26 mouse cellular contexts compared by ENCODE assay signal in the genomic region with DNA sequence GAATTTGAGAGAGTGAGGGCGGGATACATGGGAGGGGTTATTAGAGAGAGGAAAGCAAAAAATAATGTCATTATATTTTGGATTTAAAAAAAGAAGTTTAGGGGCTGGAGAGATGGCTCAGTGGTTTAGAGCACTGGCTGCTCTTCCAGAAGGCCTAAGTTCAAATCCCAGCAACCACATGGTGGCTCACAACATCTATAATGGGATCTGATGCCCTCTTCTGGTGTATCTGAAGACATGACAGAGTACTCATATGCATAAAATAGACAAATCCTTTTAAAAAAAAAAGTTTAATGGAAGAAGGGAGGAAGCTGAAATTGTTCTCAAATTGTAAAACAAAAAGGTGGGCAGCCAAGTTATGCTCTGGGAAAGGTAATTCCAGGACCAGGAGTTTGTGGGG. TPM values are rescaled to one million over a fixed set of nuclear protein-coding genes. Genes with fewer than 3 reads are reported as not detected.
A peak's percentile ranks its signal among the peaks of the same experiment; 100 is the strongest.
DNase-seq lines count a peak whose midpoint lies in the region; ATAC-seq and TF ChIP-seq lines count a peak whose summit lies in the region.
"Had no signal": no experiment of that assay in that cellular context is flagged by ENCODE, and none has a peak within 500 bp of the region (broad histone marks: within the 10 kb centered on the region; RNA-seq: fewer than 3 reads in every experiment).

No protein-coding gene starts in this region.

- H3K36me3 ChIP-seq in kidney, postnatal 0 days (ENCODE audit: insufficient read depth, low read length) = no peaks in the 10 kb centered on the region
- H3K36me3 ChIP-seq in kidney, adult 2 months (ENCODE audit: control insufficient read depth, insufficient read depth, low read length) = no peaks in the 10 kb centered on the region
- H3K36me3 ChIP-seq in lung, embryonic 14.5 days (ENCODE audit: insufficient read depth) = no peaks in the 10 kb centered on the region
- H3K36me3 ChIP-seq in forebrain, embryonic 13.5 days (ENCODE audit: poor library complexity, severe bottlenecking) = no peaks in the 10 kb centered on the region
- H3K36me3 ChIP-seq: embryonic facial prominence, embryonic 13.5 days; forebrain, embryonic 10.5 days; G1E; hindbrain, embryonic 13.5 days; limb, embryonic 15.5 days; midbrain, embryonic 12.5 days had no signal

- no peak for DNase-seq in gastrocnemius, adult 2 months
- no peak for DNase-seq in gastrocnemius, adult 18-20 months (ENCODE audit: low spot score)
- no peak for DNase-seq in kidney, postnatal 0 days (ENCODE audit: low spot score)
- DNase-seq in kidney, adult 2 months = no peak
- no peak for DNase-seq in lung, embryonic 14.5 days
- no peak for DNase-seq in lung, postnatal 4 days
- no peak for DNase-seq in Patski (ENCODE audit: low read depth, low spot score)
- DNase-seq: adrenal gland, postnatal 25 days; cerebellum, adult 11-12 months; cerebellum, adult 9-11 months; gastrocnemius, postnatal 10 days; heart, postnatal 4 days; kidney, adult 9 months; kidney, postnatal 14 days; left cerebral cortex, postnatal 4 days; lung, postnatal 14 days had no signal

- 97% methylated on average over 1 of the region's 1 CpGs for WGBS in kidney, postnatal 0 days
- WGBS in kidney, adult 2 months = 95% methylated on average over 1 of the region's 1 CpGs
- WGBS in lung, embryonic 14.5 days = 97% methylated on average over 1 of the region's 1 CpGs
- WGBS in forebrain, embryonic 13.5 days = 87% methylated on average over 1 of the region's 1 CpGs

- no peak for ATAC-seq in kidney, postnatal 0 days (replicated peaks; ENCODE audit: low FRiP score, low read depth)
- ATAC-seq in lung, embryonic 14.5 days (ENCODE audit: insufficient read depth) = no peak
- ATAC-seq in Patski = no peak
- no peak for ATAC-seq in forebrain, embryonic 13.5 days
- ATAC-seq: forebrain, embryonic 16.5 days had no signal

- H3K9me3 ChIP-seq in kidney, postnatal 0 days (replicated peaks; ENCODE audit: low read length) = no peaks in the 10 kb centered on the region
- no peaks in the 10 kb centered on the region for H3K9me3 ChIP-seq in lung, embryonic 14.5 days (ENCODE audit: low read depth, low read length)
- no peaks in the 10 kb centered on the region for H3K9me3 ChIP-seq in forebrain, embryonic 13.5 days (replicated peaks)
- H3K9me3 ChIP-seq: embryonic facial prominence, embryonic 13.5 days; heart, embryonic 15.5 days; hindbrain, embryonic 13.5 days; limb, embryonic 15.5 days; midbrain, embryonic 12.5 days had no signal

- in situ Hi-C loops in Patski (cut with MboI; ENCODE audit: low pct_unique_long_range_greater_than_20kb) = no loop called here

- H3K9ac ChIP-seq in kidney, postnatal 0 days (ENCODE audit: low read depth, low read length) = no peak overlapping the region
- no peak overlapping the region for H3K9ac ChIP-seq in lung, embryonic 14.5 days
- H3K9ac ChIP-seq in forebrain, embryonic 13.5 days = no peak overlapping the region
- H3K9ac ChIP-seq: embryonic facial prominence, embryonic 13.5 days; heart, embryonic 15.5 days; hindbrain, embryonic 13.5 days; limb, embryonic 15.5 days; midbrain, embryonic 12.5 days had no signal

- no peak overlapping the region for H3K4me2 ChIP-seq in kidney, postnatal 0 days (ENCODE audit: low read length)
- no peak overlapping the region for H3K4me2 ChIP-seq in lung, embryonic 14.5 days
- H3K4me2 ChIP-seq in forebrain, embryonic 13.5 days = no peak overlapping the region
- H3K4me2 ChIP-seq: embryonic facial prominence, embryonic 13.5 days; heart, embryonic 15.5 days; hindbrain, embryonic 13.5 days; limb, embryonic 15.5 days; midbrain, embryonic 12.5 days had no signal

- no peak overlapping the region for H3K4me3 ChIP-seq in gastrocnemius, adult 2 months
- no peak overlapping the region for H3K4me3 ChIP-seq in kidney, postnatal 0 days (replicated peaks; ENCODE audit: low read depth, low read length)
- H3K4me3 ChIP-seq in kidney, adult 2 months (ENCODE audit: insufficient read depth, low read depth, low read length) = no peak overlapping the region
- no peak overlapping the region for H3K4me3 ChIP-seq in lung, embryonic 14.5 days (ENCODE audit: low read depth, low read length)
- no peak overlapping the region for H3K4me3 ChIP-seq in forebrain, embryonic 13.5 days
- H3K4me3 ChIP-seq: embryonic facial prominence, embryonic 13.5 days; forebrain, embryonic 10.5 days; heart, embryonic 15.5 days; hindbrain, embryonic 13.5 days; limb, embryonic 15.5 days; midbrain, embryonic 12.5 days had no signal

- intact Hi-C loops in gastrocnemius, adult 2 months (cut with DNase I) = no loop called here

- H3K4me1 ChIP-seq in kidney, postnatal 0 days (replicated peaks; ENCODE audit: insufficient read depth, low read length) = 0 out of 2 replicates have a peak, but pooled peaks cover 6% of the 10 kb centered on the region
- H3K4me1 ChIP-seq in kidney, adult 2 months (ENCODE audit: control insufficient read depth, insufficient read depth, low read length) = no peaks in the 10 kb centered on the region; the same call in 1 of the 2 replicates
- H3K4me1 ChIP-seq in lung, embryonic 14.5 days (ENCODE audit: insufficient read depth) = 0 out of 2 replicates have a peak, but pooled peaks cover 5% of the 10 kb centered on the region
- peaks cover 13% of the 10 kb centered on the region; the same call in 1 of the 2 replicates for H3K4me1 ChIP-seq in forebrain, embryonic 13.5 days
- H3K4me1 ChIP-seq: forebrain, embryonic 10.5 days; limb, embryonic 15.5 days had no signal

- peak; percentile 50 for TF ChIP-seq CTCF in gastrocnemius, adult 2 months (IDR thresholded peaks at IDR 0.05)
- peak; percentile 38; the same call in 1 of the 2 replicates for TF ChIP-seq CTCF in kidney, postnatal 0 days (IDR thresholded peaks at IDR 0.05; ENCODE audit: low read depth)
- no peak for TF ChIP-seq CTCF in kidney, adult 2 months (conservative IDR thresholded peaks at IDR 0.05; ENCODE audit: insufficient read depth, insufficient read length, low read depth, low read length)
- 0 out of 2 replicates have a peak, but pooled peaks have one; percentile 1 for TF ChIP-seq CTCF in lung, embryonic 14.5 days (IDR thresholded peaks at IDR 0.05; ENCODE audit: low read depth)
- TF ChIP-seq CTCF in Patski (IDR thresholded peaks at IDR 0.05) = peak; percentile 48

- no peaks in the 10 kb centered on the region for H3K27me3 ChIP-seq in kidney, postnatal 0 days (ENCODE audit: insufficient read depth, low read length)
- no peaks in the 10 kb centered on the region for H3K27me3 ChIP-seq in kidney, adult 2 months (replicated peaks; ENCODE audit: control insufficient read depth, insufficient read depth, low read length)
- H3K27me3 ChIP-seq in lung, embryonic 14.5 days (ENCODE audit: insufficient read depth, low read length) = no peaks in the 10 kb centered on the region
- H3K27me3 ChIP-seq in Patski = no peaks in the 10 kb centered on the region
- H3K27me3 ChIP-seq in forebrain, embryonic 13.5 days = peaks cover 4% of the 10 kb centered on the region; the same call in 1 of the 2 replicates
- H3K27me3 ChIP-seq: embryonic facial prominence, embryonic 13.5 days; heart, embryonic 15.5 days; hindbrain, embryonic 13.5 days; limb, embryonic 15.5 days; midbrain, embryonic 12.5 days had no signal

- TF ChIP-seq POLR2A in kidney, adult 2 months (IDR thresholded peaks at IDR 0.05; ENCODE audit: low read depth, low read length) = no peak

- CTCF ChIA-PET in Patski (lab: Charles Lee) = interaction anchor here (1.7 kb wide), 1 partner anchor 9 kb away, joined by 4 read pairs; no protein-coding TSS in a partner anchor

- H3K27ac ChIP-seq in gastrocnemius, adult 2 months = no peak overlapping the region
- H3K27ac ChIP-seq in kidney, postnatal 0 days = no peak overlapping the region
- H3K27ac ChIP-seq in kidney, adult 2 months (ENCODE audit: insufficient read depth, low read depth, low read length) = no peak overlapping the region
- no peak overlapping the region for H3K27ac ChIP-seq in lung, embryonic 14.5 days (ENCODE audit: low read depth)
- no peak overlapping the region for H3K27ac ChIP-seq in forebrain, embryonic 13.5 days
- H3K27ac ChIP-seq: embryonic facial prominence, embryonic 13.5 days; forebrain, embryonic 10.5 days; heart, embryonic 15.5 days; hindbrain, embryonic 13.5 days; limb, embryonic 15.5 days; midbrain, embryonic 12.5 days had no signal

- POLR2A ChIA-PET in Patski (lab: Charles Lee) = no interaction called here

RNA-seq across cellular contexts. Expression of a gene that starts 10.2 kb away (rescaled TPM):
- 10 to 100 TPM; 40.6 to 44.2 TPM for total RNA-seq in gastrocnemius, adult 2 months (2021)
- 10 to 100 TPM; 38.1 to 48.6 TPM for total RNA-seq in gastrocnemius, adult 18-20 months (2021)
- polyA plus RNA-seq in kidney, postnatal 0 days (2015; fragmentation: Nextera tagmentation; extraction: Ambion mirVana) = 48.0 and 51.8 TPM in 2 replicates
- 55.5 and 57.2 TPM in 2 replicates for polyA plus RNA-seq in kidney, adult 2 months (2012; rRNA removed)
- 33.8 and 36.5 TPM in 2 replicates for polyA plus RNA-seq in lung, embryonic 14.5 days (2014; fragmentation: Nextera tagmentation; extraction: Ambion mirVana)
- 152 TPM for polyA plus RNA-seq in Patski (2021)
- 24.6 and 29.1 TPM in 2 replicates for polyA plus RNA-seq in forebrain, embryonic 13.5 days (2015; fragmentation: Nextera tagmentation; extraction: Ambion mirVana)

RNA-seq across cellular contexts. Expression of a gene that starts 21.1 kb away (rescaled TPM):
- 100 to 1,000 TPM; 133 to 149 TPM for total RNA-seq in gastrocnemius, adult 2 months (2021)
- 100 to 1,000 TPM; 128 to 153 TPM for total RNA-seq in gastrocnemius, adult 18-20 months (2021)
- polyA plus RNA-seq in kidney, postnatal 0 days (2015; fragmentation: Nextera tagmentation; extraction: Ambion mirVana) = 143 and 156 TPM in 2 replicates
- 32.1 and 35.0 TPM in 2 replicates for polyA plus RNA-seq in kidney, adult 2 months (2012; rRNA removed)
- 137 and 143 TPM in 2 replicates for polyA plus RNA-seq in lung, embryonic 14.5 days (2014; fragmentation: Nextera tagmentation; extraction: Ambion mirVana)
- 211 TPM for polyA plus RNA-seq in Patski (2021)
- polyA plus RNA-seq in forebrain, embryonic 13.5 days (2015; fragmentation: Nextera tagmentation; extraction: Ambion mirVana) = 19.5 and 23.4 TPM in 2 replicates
- total RNA-seq: monocyte, adult 5-6 weeks had no signal

RNA-seq across cellular contexts. Expression of a gene that starts 59.7 kb away (rescaled TPM):
- 10 to 100 TPM; 59.6 to 65.2 TPM for total RNA-seq in gastrocnemius, adult 2 months (2021)
- 10 to 100 TPM; 57.0 to 74.4 TPM for total RNA-seq in gastrocnemius, adult 18-20 months (2021)
- 33.8 and 35.1 TPM in 2 replicates for polyA plus RNA-seq in kidney, postnatal 0 days (2015; fragmentation: Nextera tagmentation; extraction: Ambion mirVana)
- polyA plus RNA-seq in kidney, adult 2 months (2012; rRNA removed) = 48.4 and 54.0 TPM in 2 replicates
- 32.8 and 38.0 TPM in 2 replicates for polyA plus RNA-seq in lung, embryonic 14.5 days (2014; fragmentation: Nextera tagmentation; extraction: Ambion mirVana)
- polyA plus RNA-seq in Patski (2021) = 141 TPM
- 52.9 and 56.3 TPM in 2 replicates for polyA plus RNA-seq in forebrain, embryonic 13.5 days (2015; fragmentation: Nextera tagmentation; extraction: Ambion mirVana)
